Mouse (Mus musculus): ENCODE data around the gene Olfr739.

The Olfr739 gene

GRCm38 (mm10) chr14:50418326-50418725 lies at the start of gene Olfr739:
Gene Olfr739, plus strand, starts transcription at chr14:50418626.
- no peak for DNase-seq (ENCODE audit: low read depth in 2 of 2, low spot score in 2 of 2)

DNA sequence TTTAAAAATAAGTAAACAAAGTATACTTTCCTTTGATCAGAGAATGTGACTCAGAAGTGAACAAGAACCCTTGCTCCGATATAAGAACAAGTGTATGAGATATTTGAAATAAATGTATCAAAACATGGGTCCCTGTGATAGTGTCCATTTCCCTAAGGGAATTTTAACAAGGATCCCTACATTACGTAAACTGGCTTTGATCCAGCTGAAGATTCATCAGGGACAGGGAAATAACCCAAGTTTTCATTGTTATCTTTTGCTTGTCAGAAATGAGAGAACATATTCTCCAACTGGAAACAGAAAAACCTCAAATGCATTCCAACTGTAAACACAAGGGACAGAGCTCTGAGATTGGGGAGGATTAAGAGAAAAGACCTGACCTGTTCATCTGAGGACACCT lies 37.6 kb upstream of the Olfr739 start, which contains the start of gene Olfr736:
Gene Olfr736 (plus strand): TSS at position 301 of the 400 bp plus-strand sequence.
- no peak for DNase-seq (ENCODE audit: low read depth in 2 of 2, low spot score in 2 of 2)

GRCm38 (mm10) chr14:50407268-50407667 lies 11.2 kb upstream of the Olfr739 start, which contains the start of gene Olfr738:
Gene Olfr738, plus strand, starts transcription at chr14:50407568.
- no peak for DNase-seq (ENCODE audit: low read depth in 2 of 2, low spot score in 2 of 2)

DNA sequence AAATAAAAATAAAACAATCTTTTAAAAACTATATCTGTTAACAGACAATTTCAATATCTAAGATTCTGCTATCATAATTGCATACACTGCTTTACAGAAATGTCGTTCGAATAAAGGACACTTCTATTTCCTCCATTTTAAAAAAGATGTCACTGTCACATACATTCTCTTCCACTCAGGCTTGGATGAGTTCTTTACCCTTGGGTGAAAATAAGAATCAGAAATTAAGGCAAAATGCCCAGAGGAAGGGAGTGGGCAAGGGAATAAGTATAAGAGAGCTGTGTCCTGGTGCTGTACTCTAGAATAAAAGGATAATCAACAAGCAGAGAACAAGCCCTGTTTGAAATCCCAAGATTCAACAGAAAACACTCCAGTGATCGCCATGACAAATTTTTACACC lies 26.8 kb downstream of the Olfr739 start, which contains the start of gene Olfr740:
Gene Olfr740 (plus strand): TSS at position 301 of the 400 bp plus-strand sequence.
- DNase-seq (ENCODE audit: low read depth in 2 of 2, low spot score in 2 of 2), result no peak

- DNase-seq (ENCODE audit: low read depth in 2 of 2, low spot score in 2 of 2), result no peak
Measured at GRCm38 (mm10) chr14:50472438-50472837, 54.0 kb downstream of the Olfr739 start, which contains the start of gene Olfr741. Gene Olfr741, plus strand, starts transcription at chr14:50472738.

All from CD8-positive naive resting alpha-beta T cell, adult 2 months (primary cell).